Mouse (Mus musculus): Measurements from ENCODE around the gene Nupl2. TPM values are rescaled to one million over a fixed set of nuclear protein-coding genes. Genes with fewer than 3 reads are reported as not detected.

The Nupl2 gene
- polyA plus RNA-seq, 1 experiment from 2014 or later: 13.2 TPM

GRCm38 (mm10) chr5:24214547-24214878 is 49.8 kb downstream of the Nupl2 start:
- H3K4me3 ChIP-seq: no peak overlapping the region
- H3K9ac ChIP-seq: no peak overlapping the region
- H3K4me2 ChIP-seq: no peak overlapping the region
- H3K27ac ChIP-seq: no peak overlapping the region
- no peak for ATAC-seq
- no peaks in the 10 kb centered on the region for H3K36me3 ChIP-seq
- H3K4me1 ChIP-seq: no peaks in the 10 kb centered on the region
- WGBS (ENCODE audit: insufficient replicate concordance): 85% methylated on average over 1 of the region's 1 CpGs
- no peaks in the 10 kb centered on the region for H3K9me3 ChIP-seq (replicated peaks)
- no peaks in the 10 kb centered on the region for H3K27me3 ChIP-seq (replicated peaks)

GRCm38 (mm10) chr5:24214900-24215299 is 50.1 kb downstream of the Nupl2 start:
- Histone ChIP-seq H3K27ac (no peak overlapping the region), H3K4me1 (no peaks in the 10 kb centered on the region), H3K4me2 (no peak overlapping the region), H3K9ac (no peak overlapping the region), H3K27me3 (replicated peaks) (no peaks in the 10 kb centered on the region), H3K36me3 (no peaks in the 10 kb centered on the region), H3K4me3 (no peak overlapping the region), H3K9me3 (replicated peaks) (no peaks in the 10 kb centered on the region)
- 47% methylated on average over 1 of the region's 1 CpGs for WGBS (ENCODE audit: insufficient replicate concordance)
- ATAC-seq: no peak

Other genes starting within 250 kb of the Nupl2 start
- gene Fam126a, start 134.3 kb upstream of the Nupl2 start, polyA plus RNA-seq (2016; fragmentation: Nextera tagmentation; extraction: Ambion mirVana): 60.1 and 66.5 TPM in 2 replicates
- gene Klhl7, start 64.4 kb upstream of the Nupl2 start, polyA plus RNA-seq (2016; fragmentation: Nextera tagmentation; extraction: Ambion mirVana): 25.7 and 27.9 TPM in 2 replicates
- gene Kcnh2, start 186.6 kb downstream of the Nupl2 start, polyA plus RNA-seq (2016; fragmentation: Nextera tagmentation; extraction: Ambion mirVana): 0.89 and 1.6 TPM in 2 replicates
- 4.4 and 4.9 TPM in 2 replicates for gene Nos3, start 199.8 kb downstream of the Nupl2 start, polyA plus RNA-seq (2016; fragmentation: Nextera tagmentation; extraction: Ambion mirVana)
- 0.47 and 0.93 TPM in 2 replicates for gene Atg9b, start 227.2 kb downstream of the Nupl2 start, polyA plus RNA-seq (2016; fragmentation: Nextera tagmentation; extraction: Ambion mirVana)
- gene Abcb8, start 228.7 kb downstream of the Nupl2 start, polyA plus RNA-seq (2016; fragmentation: Nextera tagmentation; extraction: Ambion mirVana): 32.6 and 34.1 TPM in 2 replicates
- gene Asic3, start 248.4 kb downstream of the Nupl2 start, polyA plus RNA-seq (2016; fragmentation: Nextera tagmentation; extraction: Ambion mirVana): not detected in 2 replicates

Data from liver, embryonic 12.5 days (tissue).